Mouse (Mus musculus) lung, postnatal 0 days (tissue): ENCODE measurements around the gene Abtb1. TPM values are rescaled to one million over a fixed set of nuclear protein-coding genes. Genes with fewer than 3 reads are reported as not detected.

Experiments used
- ATAC-seq: fragments of 200-750 bp; cut with Nextera tagmentation; 2 replicates; pipeline ENCODE4 v1.8.0; 2017; ENCODE audit warnings: moderate library complexity
- DNase-seq: peaks from one replicate; pipeline ENCODE4 v3.0.0-alpha.2; 2016; ENCODE audit warnings: low spot score
- H3K27ac ChIP-seq: fragments of 300-500 bp; sonication (generic); 2 replicates; pipeline ENCODE4 v1.5.1; 2014; ENCODE audit warnings: antibody characterized with exemption, mild to moderate bottlenecking, low read length, mixed read lengths
- H3K27me3 ChIP-seq: fragments of 300-500 bp; sonication (generic); replicated peaks from 2 replicates; pipeline ENCODE4 v1.6.1; 2014; ENCODE audit warnings: low read length, mixed read lengths; ENCODE audit not compliant: insufficient read depth
- H3K36me3 ChIP-seq: fragments of 300-500 bp; sonication (generic); 2 replicates; pipeline ENCODE4 v1.6.1; 2014; ENCODE audit warnings: low read length, mixed read lengths; ENCODE audit not compliant: insufficient read depth
- H3K4me1 ChIP-seq: fragments of 300-500 bp; sonication (generic); 2 replicates; pipeline ENCODE4 v1.6.1; 2014; ENCODE audit warnings: antibody characterized with exemption, low read depth, low read length, mixed read lengths; ENCODE audit not compliant: insufficient read depth
- H3K4me2 ChIP-seq: fragments of 300-500 bp; sonication (generic); replicated peaks from 2 replicates; pipeline ENCODE4 v1.6.1; 2014; ENCODE audit warnings: low read depth, mild to moderate bottlenecking, low read length, moderate library complexity, mixed read lengths
- H3K4me3 ChIP-seq: fragments of 300-500 bp; sonication (generic); 2 replicates; pipeline ENCODE4 v1.5.1; 2014; ENCODE audit warnings: low read depth, low read length
- H3K9ac ChIP-seq: fragments of 300-500 bp; sonication (generic); replicated peaks from 2 replicates; pipeline ENCODE4 v1.6.1; 2014; ENCODE audit warnings: low read depth, mild to moderate bottlenecking
- H3K9me3 ChIP-seq: fragments of 300-500 bp; sonication (generic); 2 replicates; pipeline ENCODE4 v1.6.1; 2016; ENCODE audit warnings: low read length, mixed read lengths
- CTCF ChIP-seq: IDR thresholded peaks from 2 replicates; pipeline ENCODE4 v1.5.1; 2016; ENCODE audit warnings: antibody characterized with exemption, mild to moderate bottlenecking
- EP300 ChIP-seq: IDR thresholded peaks from 2 replicates; pipeline ENCODE4 v1.6.1; 2016; ENCODE audit warnings: antibody characterized with exemption, mild to moderate bottlenecking, control low read depth
- WGBS: fragments of 180-500 bp; shearing (Covaris S2); extraction: QIAGEN DNeasy Blood & Tissue Kit; methylation state at CpG from one replicate; pipeline ENCODE4 v1.1.7; 2014; 5-methylcytosine and 5-hydroxymethylcytosine counted together
- polyA plus RNA-seq: library from polyadenylated mRNA; unstranded; fragments of >200 nt; fragmentation: Nextera tagmentation; extraction: Ambion mirVana; gene quantifications from 2 replicates; pipeline ENCODE4 v1.2.1, GENCODE M21; 2015

The Abtb1 gene
- 59.5 and 70.3 TPM in 2 replicates for polyA plus RNA-seq

DNA sequence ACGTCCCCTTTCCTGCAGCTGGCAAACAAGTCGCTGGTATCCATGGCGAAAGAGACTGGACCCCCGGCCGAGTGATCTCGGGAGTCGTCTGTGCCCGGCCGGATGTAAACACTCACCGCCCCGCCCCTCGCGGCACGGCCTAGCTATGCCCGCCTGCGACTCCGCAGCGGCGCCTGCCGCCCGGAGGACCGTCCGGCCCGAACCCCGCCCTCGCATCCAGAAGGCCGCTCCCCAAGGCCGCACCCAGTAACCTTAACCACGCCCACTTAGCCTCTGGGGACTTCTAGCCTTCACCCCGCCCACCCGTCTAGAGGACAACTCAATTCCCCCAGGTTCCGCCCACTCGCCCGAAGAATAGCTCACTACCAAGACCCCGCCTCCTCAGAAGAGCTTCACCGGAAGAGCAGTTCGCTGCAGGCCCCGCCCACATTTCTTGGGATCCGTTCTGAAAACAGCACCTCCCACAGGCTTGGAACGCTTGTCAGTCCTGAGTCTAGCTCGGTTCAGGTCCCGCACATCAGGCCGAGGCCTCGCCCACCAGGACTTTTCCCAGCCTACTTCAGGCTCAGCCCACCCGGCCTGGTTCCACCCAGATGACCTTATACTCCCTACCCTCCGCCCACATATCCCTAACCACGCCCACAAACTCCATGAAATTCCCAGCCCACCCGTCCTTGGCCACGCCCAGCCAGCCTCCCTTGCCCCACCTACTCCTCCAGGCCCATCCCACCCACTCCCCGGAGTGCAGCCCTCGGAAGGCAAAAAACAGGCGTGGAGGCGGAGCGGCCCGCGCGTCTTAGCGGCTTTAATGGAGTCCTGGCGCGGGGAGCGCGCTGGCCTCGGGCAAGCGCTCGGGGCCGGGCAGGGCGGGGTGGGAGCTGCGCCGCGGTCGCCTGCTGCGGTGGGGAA, at the start of gene Abtb1:
Gene Abtb1, minus strand, starts transcription at position 204 of the 909 bp plus-strand sequence.
- ATAC-seq (peak; percentile 96), DNase-seq (peak; percentile 100)
- H3K4me2 ChIP-seq = peak within 1 kb of the TSS; percentile 93
- WGBS = 1% methylated on average over 64 of the region's 72 CpGs
- H3K27ac ChIP-seq = peak within 1 kb of the TSS; percentile 97
- H3K36me3 ChIP-seq = peaks cover 20% of the 10 kb centered on the region; the same call in 1 of the 2 replicates
- no peaks in the 10 kb centered on the region for H3K9me3 ChIP-seq
- peak within 1 kb of the TSS; percentile 84 for H3K4me3 ChIP-seq
- TF ChIP-seq CTCF (peak; percentile 79), EP300 (no peak)
- H3K27me3 ChIP-seq = no peaks in the 10 kb centered on the region
- peak within 1 kb of the TSS; percentile 82 for H3K9ac ChIP-seq
- H3K4me1 ChIP-seq = peaks cover 11% of the 10 kb centered on the region

DNA sequence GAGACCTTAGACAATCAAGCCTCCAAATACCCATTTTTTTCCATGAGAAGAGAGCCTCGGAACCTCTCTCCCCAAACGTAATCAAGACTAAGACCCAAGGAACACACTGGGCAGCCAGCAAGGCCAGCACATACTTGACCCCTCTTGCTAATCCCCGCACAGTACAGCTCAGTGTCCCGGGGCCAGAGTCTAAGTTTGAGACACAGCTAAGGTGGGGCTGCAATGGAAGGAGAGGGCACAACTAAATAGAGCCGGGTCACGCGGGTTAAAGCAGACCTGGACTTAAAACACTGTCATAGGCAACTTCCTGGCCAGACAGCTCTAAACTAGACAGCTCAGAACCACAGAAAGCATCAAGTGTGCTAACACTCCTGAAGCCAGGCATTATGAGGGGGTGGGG, 49.0 kb upstream of the Abtb1 start:
- H3K27ac ChIP-seq = no peak overlapping the region
- H3K36me3 ChIP-seq = peaks cover 15% of the 10 kb centered on the region; the same call in 1 of the 2 replicates
- H3K9ac ChIP-seq = no peak overlapping the region
- DNase-seq (no peak), ATAC-seq (no peak)
- WGBS = 85% methylated on average over 7 of the region's 7 CpGs
- TF ChIP-seq CTCF = no peak
- no peaks in the 10 kb centered on the region for H3K9me3 ChIP-seq
- no peaks in the 10 kb centered on the region for H3K27me3 ChIP-seq
- H3K4me3 ChIP-seq = no peak overlapping the region
- H3K4me2 ChIP-seq = no peak overlapping the region
- no peaks in the 10 kb centered on the region for H3K4me1 ChIP-seq

DNA sequence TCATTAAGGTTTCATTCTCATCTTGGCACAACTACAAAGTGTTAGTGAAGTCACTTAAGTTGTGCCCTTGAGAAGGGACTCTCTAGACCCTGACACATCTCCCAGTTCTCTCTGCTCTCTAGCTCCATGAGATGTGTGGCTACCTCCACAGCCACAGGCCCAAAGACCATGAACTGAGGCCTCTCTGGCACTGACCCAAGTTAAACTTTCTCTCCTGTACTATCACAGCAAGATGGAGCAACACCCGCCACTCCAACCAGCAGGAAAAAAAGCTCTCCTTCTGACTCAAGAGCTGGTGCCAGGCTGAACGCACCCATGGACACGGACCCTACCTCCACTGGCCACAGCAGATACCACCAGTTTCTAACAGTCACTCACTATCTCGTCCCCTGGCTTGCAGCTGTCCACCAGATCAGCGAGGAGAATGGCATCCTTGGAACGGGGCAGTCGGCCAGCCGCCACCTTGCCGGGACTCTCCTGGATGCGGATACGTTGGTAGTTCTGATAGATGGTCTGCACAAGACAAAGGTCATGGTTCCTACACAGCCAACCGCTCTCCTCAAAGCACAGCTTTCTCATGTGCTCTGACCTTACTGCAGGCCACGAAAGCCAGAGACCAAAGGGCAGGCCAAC, 47.7 kb upstream of the Abtb1 start:
- DNase-seq (peak; percentile 42), ATAC-seq (peak; percentile 53)
- no peak for TF ChIP-seq CTCF
- TF ChIP-seq EP300 = no peak
- no peak overlapping the region for H3K4me3 ChIP-seq
- no peaks in the 10 kb centered on the region for H3K4me1 ChIP-seq
- no peak overlapping the region for H3K27ac ChIP-seq
- no peak overlapping the region for H3K9ac ChIP-seq
- no peak overlapping the region for H3K4me2 ChIP-seq
- H3K27me3 ChIP-seq = no peaks in the 10 kb centered on the region
- H3K9me3 ChIP-seq = no peaks in the 10 kb centered on the region
- 78% methylated on average over 13 of the region's 13 CpGs for WGBS
- H3K36me3 ChIP-seq = peaks cover 20% of the 10 kb centered on the region; the same call in 1 of the 2 replicates

DNA sequence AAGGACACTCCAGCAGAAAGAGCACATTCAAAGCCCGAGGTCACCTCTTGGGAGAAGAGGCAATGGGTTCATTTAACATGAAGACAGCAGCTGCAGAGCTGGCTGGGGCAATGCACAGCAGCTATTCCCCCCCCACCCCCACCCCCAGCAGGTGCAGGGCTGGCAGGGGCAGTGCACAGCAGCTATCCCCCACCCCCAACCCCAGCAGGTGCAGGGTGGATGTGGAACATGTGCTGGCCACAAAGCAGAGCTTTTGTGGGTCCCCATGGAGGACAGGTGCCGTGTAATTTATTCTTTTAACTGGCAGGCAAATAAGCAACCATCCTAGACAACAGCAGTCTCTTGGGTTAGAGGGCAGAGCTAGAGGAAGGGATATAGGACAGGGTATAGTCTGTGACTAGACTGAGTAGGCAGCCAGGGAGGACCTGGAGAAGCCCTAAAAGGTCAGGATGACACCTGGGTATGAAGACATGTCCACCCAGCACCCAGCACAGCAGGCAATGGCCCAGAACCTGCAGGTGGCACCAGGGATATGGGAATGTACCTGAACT, 44.7 kb upstream of the Abtb1 start:
- Histone ChIP-seq H3K9me3 (no peaks in the 10 kb centered on the region), H3K36me3 (peaks cover 24% of the 10 kb centered on the region; the same call in 1 of the 2 replicates), H3K4me2 (no peak overlapping the region), H3K4me1 (no peaks in the 10 kb centered on the region), H3K27me3 (no peaks in the 10 kb centered on the region), H3K27ac (no peak overlapping the region), H3K9ac (no peak overlapping the region), H3K4me3 (no peak overlapping the region)
- WGBS = 82% methylated on average over 2 of the region's 2 CpGs
- no peak for ATAC-seq
- DNase-seq = no peak
- TF ChIP-seq EP300 = no peak
- no peak for TF ChIP-seq CTCF

DNA sequence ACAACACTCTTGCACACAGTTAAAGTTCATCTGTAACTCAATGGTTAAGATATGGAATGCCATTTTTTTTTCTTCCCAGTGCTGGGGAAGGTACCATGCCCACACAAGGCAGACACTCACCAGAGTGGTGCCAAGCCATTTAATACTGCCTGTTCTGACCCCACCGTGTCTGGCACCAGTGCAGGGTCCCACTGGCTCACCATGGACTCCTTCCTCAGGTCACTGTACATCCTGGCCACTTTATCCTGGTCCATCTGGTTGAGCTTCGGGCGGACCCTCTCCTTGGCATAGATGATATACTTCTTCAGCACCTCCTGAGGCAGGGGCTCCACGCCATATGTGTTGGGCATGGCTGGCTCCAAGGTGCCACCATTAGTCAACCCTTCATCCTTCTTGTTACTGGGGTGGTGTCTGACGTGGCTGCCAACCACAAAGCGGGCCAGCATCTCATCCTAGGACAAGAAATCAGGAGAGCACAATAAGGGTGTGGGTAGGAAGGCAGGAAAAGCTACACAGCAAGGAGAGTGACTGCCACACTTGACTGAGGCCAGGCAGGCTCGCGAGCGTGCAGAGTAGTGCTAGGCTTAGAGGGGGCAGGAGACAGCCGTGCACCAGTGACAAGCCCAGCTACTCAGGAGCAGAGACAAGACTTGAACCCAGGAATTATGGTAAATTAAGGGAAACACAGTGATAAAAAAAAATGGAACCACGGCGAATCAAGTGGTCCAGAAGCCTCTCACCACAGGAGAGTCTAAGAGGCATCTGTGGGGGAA, 44.0 kb upstream of the Abtb1 start:
- ATAC-seq (no peak), DNase-seq (no peak)
- Histone ChIP-seq H3K9ac (no peak overlapping the region), H3K27me3 (no peaks in the 10 kb centered on the region), H3K4me3 (no peak overlapping the region), H3K27ac (no peak overlapping the region), H3K9me3 (no peaks in the 10 kb centered on the region), H3K4me2 (no peak overlapping the region), H3K36me3 (peaks cover 24% of the 10 kb centered on the region; the same call in 1 of the 2 replicates), H3K4me1 (no peaks in the 10 kb centered on the region)
- TF ChIP-seq EP300 (no peak), CTCF (no peak)
- 92% methylated on average over 12 of the region's 12 CpGs for WGBS
